Mouse (Mus musculus) bone marrow, adult 2 months (tissue): ENCODE measurements around the gene Gm17657.

Source experiments
- CTCF ChIP-seq: fragments of 200-500 bp; IDR thresholded peaks from 2 replicates; pipeline ENCODE4 v1.5.1; 2011; ENCODE audit warnings: low read length, control low read depth; ENCODE audit not compliant: control insufficient read depth, insufficient read depth
- POLR2A ChIP-seq: fragments of 200-500 bp; IDR thresholded peaks from 2 replicates; pipeline ENCODE4 v1.6.1; 2011; ENCODE audit warnings: low read depth, mild to moderate bottlenecking, control low read depth, low read length, borderline replicate concordance; ENCODE audit not compliant: control insufficient read depth

DNA sequence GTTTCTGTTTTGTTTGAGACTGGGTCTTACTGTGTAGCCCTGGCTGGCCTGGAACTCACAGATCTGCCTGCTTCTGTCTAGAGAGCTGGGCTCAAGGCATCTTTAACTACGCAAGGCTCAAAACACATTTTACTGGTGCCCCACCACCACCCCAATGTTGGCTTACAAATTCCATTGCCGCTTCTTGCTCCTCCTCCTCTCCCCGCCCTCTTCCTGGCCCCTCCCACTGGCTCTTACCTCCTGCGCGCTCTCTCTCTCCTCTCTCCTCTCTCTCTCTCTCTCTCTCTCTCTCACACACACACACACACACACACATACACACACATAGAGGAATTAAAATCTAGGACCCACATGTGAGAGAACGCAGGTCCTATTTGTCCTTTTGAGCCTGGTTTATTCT lies 18.9 kb downstream of the Gm17657 start:
- TF ChIP-seq CTCF (no peak), POLR2A (no peak)
